21 mouse cellular contexts compared by ENCODE assay signal in genomic region chr5:50406520-50406919, GRCm38 (mm10).
A peak's percentile ranks its signal among the peaks of the same experiment; 100 is the strongest.
DNase-seq lines count a peak whose midpoint lies in the region; ATAC-seq and TF ChIP-seq lines count a peak whose summit lies in the region.
"Had no signal": no experiment of that assay in that cellular context is flagged by ENCODE, and none has a peak within 500 bp of the region (broad histone marks: within the 10 kb centered on the region; RNA-seq: fewer than 3 reads in every experiment).

No protein-coding gene starts in this region.

- 52% methylated on average over 3 of the region's 3 CpGs for WGBS in midbrain, embryonic 13.5 days
- 81% methylated on average over 3 of the region's 3 CpGs for WGBS in midbrain, embryonic 10.5 days
- 37% methylated on average over 3 of the region's 3 CpGs for WGBS in forebrain, embryonic 13.5 days
- 26% methylated on average over 3 of the region's 3 CpGs for WGBS in forebrain, postnatal 0 days

- no peak overlapping the region for H3K4me2 ChIP-seq in midbrain, embryonic 13.5 days (replicated peaks)
- H3K4me2 ChIP-seq in forebrain, embryonic 13.5 days = no peak overlapping the region
- no peak overlapping the region for H3K4me2 ChIP-seq in forebrain, postnatal 0 days (ENCODE audit: low read depth)
- H3K4me2 ChIP-seq: hindbrain, embryonic 12.5 days had no signal

- H3K4me1 ChIP-seq in midbrain, embryonic 13.5 days (replicated peaks) = 0 out of 2 replicates have a peak, but pooled peaks cover 4% of the 10 kb centered on the region
- no peaks in the 10 kb centered on the region; the same call in 1 of the 2 replicates for H3K4me1 ChIP-seq in midbrain, embryonic 10.5 days
- no peaks in the 10 kb centered on the region for H3K4me1 ChIP-seq in forebrain, embryonic 13.5 days
- no peaks in the 10 kb centered on the region for H3K4me1 ChIP-seq in forebrain, postnatal 0 days (ENCODE audit: insufficient read depth)
- H3K4me1 ChIP-seq: embryonic facial prominence, embryonic 10.5 days; hindbrain, embryonic 12.5 days had no signal

- no peak overlapping the region for H3K9ac ChIP-seq in midbrain, embryonic 13.5 days (replicated peaks)
- H3K9ac ChIP-seq in forebrain, embryonic 13.5 days = no peak overlapping the region
- no peak overlapping the region for H3K9ac ChIP-seq in forebrain, postnatal 0 days
- H3K9ac ChIP-seq: hindbrain, embryonic 12.5 days had no signal

- ATAC-seq in midbrain, embryonic 13.5 days = peak; percentile 48; the same call in 1 of the 2 replicates
- peak; percentile 80 for ATAC-seq in forebrain, embryonic 13.5 days
- ATAC-seq in forebrain, postnatal 0 days = peak; percentile 8; the same call in 1 of the 2 replicates
- ATAC-seq: hindbrain, embryonic 16.5 days; inflammation-experienced regulatory T-cells, adult 6 months; intestine, postnatal 0 days had no signal

- H3K4me3 ChIP-seq in midbrain, embryonic 13.5 days (replicated peaks) = no peak overlapping the region
- no peak overlapping the region for H3K4me3 ChIP-seq in midbrain, embryonic 10.5 days
- no peak overlapping the region for H3K4me3 ChIP-seq in forebrain, embryonic 13.5 days
- H3K4me3 ChIP-seq in forebrain, postnatal 0 days (ENCODE audit: low read depth, low read length) = no peak overlapping the region
- H3K4me3 ChIP-seq: embryonic facial prominence, embryonic 10.5 days; hindbrain, embryonic 12.5 days had no signal

- H3K27me3 ChIP-seq in midbrain, embryonic 13.5 days = no peaks in the 10 kb centered on the region
- H3K27me3 ChIP-seq in midbrain, embryonic 10.5 days (ENCODE audit: low read depth, poor library complexity, severe bottlenecking) = no peaks in the 10 kb centered on the region
- no peaks in the 10 kb centered on the region for H3K27me3 ChIP-seq in forebrain, embryonic 13.5 days
- H3K27me3 ChIP-seq in forebrain, postnatal 0 days (ENCODE audit: insufficient read depth, low read length) = no peaks in the 10 kb centered on the region
- H3K27me3 ChIP-seq: hindbrain, embryonic 12.5 days had no signal

- H3K27ac ChIP-seq in midbrain, embryonic 13.5 days = no peak overlapping the region
- H3K27ac ChIP-seq in midbrain, embryonic 10.5 days (replicated peaks) = no peak overlapping the region
- H3K27ac ChIP-seq in forebrain, embryonic 13.5 days = no peak overlapping the region
- H3K27ac ChIP-seq in forebrain, postnatal 0 days (ENCODE audit: low read depth, low read length) = no peak overlapping the region
- H3K27ac ChIP-seq: embryonic facial prominence, embryonic 10.5 days; hindbrain, embryonic 12.5 days had no signal

- DNase-seq in midbrain, embryonic 10.5 days (ENCODE audit: low spot score) = no peak
- DNase-seq in forebrain, postnatal 0 days = no peak
- no peak for DNase-seq in cerebellum, postnatal 4 days (ENCODE audit: low spot score in 2 of 2)
- DNase-seq in adrenal gland, adult 2 months = no peak
- DNase-seq in kidney, postnatal 4 days = no peak
- DNase-seq: adrenal gland, adult 8-10 months; adrenal gland, postnatal 36 days; cerebellum, adult 11-12 months; cerebellum, adult 9-11 months; cerebellum, postnatal 36 days; gastrocnemius, postnatal 25 days; heart, adult 11 months; heart, postnatal 10 days; heart, postnatal 4 days had no signal

- TF ChIP-seq CTCF in forebrain, postnatal 0 days (IDR thresholded peaks at IDR 0.05; ENCODE audit: low read depth) = no peak

- no peaks in the 10 kb centered on the region for H3K9me3 ChIP-seq in midbrain, embryonic 13.5 days
- no peaks in the 10 kb centered on the region for H3K9me3 ChIP-seq in midbrain, embryonic 10.5 days (replicated peaks)
- H3K9me3 ChIP-seq in forebrain, embryonic 13.5 days (replicated peaks) = no peaks in the 10 kb centered on the region
- H3K9me3 ChIP-seq in forebrain, postnatal 0 days (ENCODE audit: low read length) = no peaks in the 10 kb centered on the region
- H3K9me3 ChIP-seq: embryonic facial prominence, embryonic 10.5 days; hindbrain, embryonic 12.5 days had no signal

- H3K36me3 ChIP-seq in midbrain, embryonic 13.5 days = no peaks in the 10 kb centered on the region
- no peaks in the 10 kb centered on the region for H3K36me3 ChIP-seq in midbrain, embryonic 10.5 days
- no peaks in the 10 kb centered on the region for H3K36me3 ChIP-seq in forebrain, embryonic 13.5 days (ENCODE audit: poor library complexity, severe bottlenecking)
- H3K36me3 ChIP-seq in forebrain, postnatal 0 days (ENCODE audit: insufficient read depth) = no peaks in the 10 kb centered on the region
- H3K36me3 ChIP-seq: embryonic facial prominence, embryonic 10.5 days; hindbrain, embryonic 12.5 days had no signal

Comparison
In these comparisons a context has a peak if more than half of its experiments do, and no peak if none do; other contexts are left out.
1. ATAC-seq: peak in every context shown above with its lines; median percentile 80 in forebrain, embryonic 13.5 days; 48 in midbrain, embryonic 13.5 days; 8 in forebrain, postnatal 0 days.